Mouse (Mus musculus) hindbrain, embryonic 14.5 days (tissue): Measurements from ENCODE around the gene Zfp523. TPM values are rescaled to one million over a fixed set of nuclear protein-coding genes. Genes with fewer than 3 reads are reported as not detected.
A peak's percentile ranks its signal among the peaks of the same experiment; 100 is the strongest.

Experiments
- ATAC-seq: fragments of 200-750 bp; cut with Nextera tagmentation; 2 replicates; pipeline ENCODE4 v1.8.0; 2017; ENCODE audit warnings: moderate number of reproducible peaks, mild to moderate bottlenecking, moderate TSS enrichment, moderate library complexity; ENCODE audit not compliant: low FRiP score
- DNase-seq: peaks from one replicate; pipeline ENCODE4 v3.0.0-alpha.2; 2015; ENCODE audit warnings: low spot score
- H3K27ac ChIP-seq: fragments of 300-500 bp; sonication (generic); 2 replicates; pipeline ENCODE4 v1.5.1; 2014; ENCODE audit warnings: mild to moderate bottlenecking, moderate library complexity
- H3K27me3 ChIP-seq: fragments of 300-500 bp; sonication (generic); 2 replicates; pipeline ENCODE4 v1.6.1; 2014; ENCODE audit warnings: mild to moderate bottlenecking, low read length, mixed read lengths; ENCODE audit not compliant: control insufficient read depth, insufficient read depth
- H3K36me3 ChIP-seq: fragments of 300-500 bp; sonication (generic); replicated peaks from 2 replicates; pipeline ENCODE4 v1.6.1; 2014; ENCODE audit not compliant: control insufficient read depth, insufficient read depth
- H3K4me1 ChIP-seq: fragments of 300-500 bp; sonication (generic); replicated peaks from 2 replicates; pipeline ENCODE4 v1.6.1; 2014; ENCODE audit warnings: antibody characterized with exemption, low read length, mixed read lengths; ENCODE audit not compliant: control insufficient read depth, insufficient read depth
- H3K4me2 ChIP-seq: fragments of 300-500 bp; sonication (generic); replicated peaks from 2 replicates; pipeline ENCODE4 v1.6.1; 2014; ENCODE audit warnings: mild to moderate bottlenecking, moderate library complexity
- H3K4me3 ChIP-seq: fragments of 300-500 bp; sonication (generic); replicated peaks from 2 replicates; pipeline ENCODE4 v1.5.1; 2014; ENCODE audit warnings: mild to moderate bottlenecking, low read length
- H3K9ac ChIP-seq: fragments of 300-500 bp; sonication (generic); 2 replicates; pipeline ENCODE4 v1.6.1; 2014
- H3K9me3 ChIP-seq: fragments of 300-500 bp; sonication (generic); 2 replicates; pipeline ENCODE4 v1.6.1; 2016; ENCODE audit warnings: low read length; ENCODE audit not compliant: control insufficient read depth
- WGBS: fragments of 180-500 bp; shearing (Covaris S2); extraction: QIAGEN DNeasy Blood & Tissue Kit; methylation state at CpG from one replicate; pipeline ENCODE4 v1.1.7; 2014; 5-methylcytosine and 5-hydroxymethylcytosine counted together
- polyA plus RNA-seq: library from polyadenylated mRNA; unstranded; fragments of >200 nt; fragmentation: Nextera tagmentation; extraction: Ambion mirVana; gene quantifications from 2 replicates; pipeline ENCODE4 v1.2.1, GENCODE M21; 2014

The Zfp523 gene
- polyA plus RNA-seq, 1 experiment from 2014 or later, result 40.9 TPM

DNA sequence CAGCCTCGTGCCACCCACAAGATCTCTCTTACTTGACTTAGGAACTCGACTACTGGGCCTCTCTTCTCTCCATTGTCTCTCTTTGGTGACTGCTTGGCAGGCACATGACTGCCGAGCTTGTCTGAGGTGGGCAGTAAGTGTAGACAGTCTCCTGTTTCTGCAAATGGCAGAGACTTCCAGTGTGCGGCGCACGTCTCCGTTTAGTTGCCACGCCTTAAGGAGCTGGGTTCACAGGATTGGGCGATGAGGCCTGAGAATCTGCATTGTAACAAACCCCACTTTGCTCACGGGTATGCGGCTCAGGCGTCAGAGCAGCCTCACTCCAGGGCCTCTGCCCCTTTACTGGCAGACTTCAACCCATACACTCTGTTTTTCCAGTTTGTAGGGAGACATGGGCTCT lies 26.5 kb upstream of the Zfp523 start:
- ATAC-seq, result no peak

DNA sequence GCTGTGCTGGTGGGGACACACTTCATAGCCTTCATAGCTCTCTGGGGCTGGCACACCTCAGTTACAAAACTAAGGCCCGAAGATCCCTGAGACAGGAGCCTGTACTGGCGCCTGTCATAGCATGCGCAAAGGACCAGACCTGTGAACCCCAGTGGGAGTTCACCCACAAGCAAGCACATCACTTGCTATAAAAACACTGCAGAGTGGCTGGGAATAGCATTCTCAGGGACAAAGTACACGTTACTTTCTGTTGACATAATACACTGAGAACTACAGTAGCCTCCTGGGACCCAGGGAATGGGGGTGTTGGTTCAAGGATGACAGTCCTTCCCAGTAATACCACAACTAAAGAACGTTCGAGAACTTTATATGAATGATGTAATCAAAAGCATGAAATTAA lies 23.8 kb upstream of the Zfp523 start:
- no peak for DNase-seq
- H3K27ac ChIP-seq, result no peak overlapping the region
- ATAC-seq, result no peak
- 87% methylated on average over 6 of the region's 6 CpGs for WGBS
- H3K9me3 ChIP-seq, result no peaks in the 10 kb centered on the region
- H3K4me1 ChIP-seq, result no peaks in the 10 kb centered on the region; the same call in 1 of the 2 replicates
- H3K9ac ChIP-seq, result no peak overlapping the region
- peaks cover 28% of the 10 kb centered on the region for H3K36me3 ChIP-seq
- no peak overlapping the region for H3K4me2 ChIP-seq
- no peaks in the 10 kb centered on the region for H3K27me3 ChIP-seq
- H3K4me3 ChIP-seq, result no peak overlapping the region

More for the DNA sequence above, 26.5 kb upstream of the Zfp523 start:
- Histone ChIP-seq H3K36me3 (peaks cover 12% of the 10 kb centered on the region), H3K4me1 (peaks cover 11% of the 10 kb centered on the region), H3K27me3 (no peaks in the 10 kb centered on the region), H3K9ac (no peak overlapping the region), H3K4me3 (no peak overlapping the region), H3K27ac (no peak overlapping the region), H3K4me2 (no peak overlapping the region), H3K9me3 (no peaks in the 10 kb centered on the region)
- no peak for DNase-seq
- WGBS, result 64% methylated on average over 12 of the region's 12 CpGs

GRCm38 (mm10) chr17:28154970-28155369 lies 22.0 kb upstream of the Zfp523 start:
- DNase-seq (no peak), ATAC-seq (no peak)
- Histone ChIP-seq H3K9ac (no peak overlapping the region), H3K4me2 (no peak overlapping the region), H3K4me1 (no peaks in the 10 kb centered on the region; the same call in 1 of the 2 replicates), H3K36me3 (peaks cover 28% of the 10 kb centered on the region), H3K4me3 (no peak overlapping the region), H3K9me3 (no peaks in the 10 kb centered on the region), H3K27ac (no peak overlapping the region), H3K27me3 (no peaks in the 10 kb centered on the region)
- WGBS, result 88% methylated on average over 8 of the region's 8 CpGs

- Histone ChIP-seq H3K4me2 (no peak overlapping the region), H3K27ac (no peak overlapping the region), H3K36me3 (peaks cover 45% of the 10 kb centered on the region), H3K4me1 (no peaks in the 10 kb centered on the region; the same call in 1 of the 2 replicates), H3K4me3 (no peak overlapping the region), H3K9ac (no peak overlapping the region), H3K27me3 (no peaks in the 10 kb centered on the region), H3K9me3 (no peaks in the 10 kb centered on the region)
- ATAC-seq, result no peak
- WGBS, result 32% methylated on average over 10 of the region's 10 CpGs
- no peak for DNase-seq
Measured at GRCm38 (mm10) chr17:28160361-28160760, 16.6 kb upstream of the Zfp523 start.

DNA sequence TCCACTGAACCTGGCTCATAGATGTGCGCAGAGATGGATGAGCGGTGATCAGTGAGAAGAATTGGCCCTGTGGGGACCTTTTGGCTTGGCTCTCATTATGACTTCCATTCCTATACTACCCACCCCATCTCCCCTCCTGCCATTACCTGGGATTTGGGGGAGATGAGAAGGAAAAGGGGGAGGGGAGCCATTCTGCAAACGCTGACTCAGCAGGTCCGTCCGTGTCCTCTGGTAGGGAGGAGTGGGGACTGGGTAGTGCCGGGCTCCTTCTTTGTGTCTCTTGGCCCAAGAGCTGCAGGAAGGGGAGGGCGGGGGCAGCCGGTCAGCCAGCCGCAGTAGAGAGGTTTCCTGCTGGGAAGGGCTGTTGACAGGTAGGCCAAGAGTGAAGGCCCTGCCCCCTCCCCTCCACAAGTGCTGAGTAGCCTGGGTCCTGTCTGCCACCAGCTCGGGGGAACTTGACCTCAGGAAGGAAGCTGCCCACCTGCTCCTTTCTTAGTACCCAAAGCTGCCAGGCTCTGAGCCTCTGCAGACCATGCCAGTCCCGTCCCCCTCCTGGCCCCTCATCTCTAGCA lies 15.5 kb upstream of the Zfp523 start:
- H3K36me3 ChIP-seq, result peaks cover 46% of the 10 kb centered on the region

GRCm38 (mm10) chr17:28163666-28164065 lies 13.3 kb upstream of the Zfp523 start:
- no peak overlapping the region for H3K4me3 ChIP-seq
- DNase-seq, result peak; percentile 77
- H3K9ac ChIP-seq, result no peak overlapping the region
- no peak overlapping the region for H3K27ac ChIP-seq
- no peak overlapping the region for H3K4me2 ChIP-seq
- 0 out of 2 replicates have a peak, but pooled peaks have one; percentile 44 for ATAC-seq
- H3K4me1 ChIP-seq, result no peaks in the 10 kb centered on the region
- peaks cover 51% of the 10 kb centered on the region for H3K36me3 ChIP-seq
- H3K9me3 ChIP-seq, result no peaks in the 10 kb centered on the region
- WGBS, result 7% methylated on average over 6 of the region's 6 CpGs
- H3K27me3 ChIP-seq, result no peaks in the 10 kb centered on the region

More for the DNA sequence above, 15.5 kb upstream of the Zfp523 start:
- H3K27me3 ChIP-seq, result no peaks in the 10 kb centered on the region
- no peak for ATAC-seq
- H3K9me3 ChIP-seq, result no peaks in the 10 kb centered on the region
- no peak overlapping the region for H3K27ac ChIP-seq
- H3K4me3 ChIP-seq, result no peak overlapping the region
- no peak for DNase-seq
- no peaks in the 10 kb centered on the region; the same call in 1 of the 2 replicates for H3K4me1 ChIP-seq
- H3K4me2 ChIP-seq, result no peak overlapping the region
- WGBS, result 28% methylated on average over 11 of the region's 11 CpGs
- no peak overlapping the region for H3K9ac ChIP-seq

DNA sequence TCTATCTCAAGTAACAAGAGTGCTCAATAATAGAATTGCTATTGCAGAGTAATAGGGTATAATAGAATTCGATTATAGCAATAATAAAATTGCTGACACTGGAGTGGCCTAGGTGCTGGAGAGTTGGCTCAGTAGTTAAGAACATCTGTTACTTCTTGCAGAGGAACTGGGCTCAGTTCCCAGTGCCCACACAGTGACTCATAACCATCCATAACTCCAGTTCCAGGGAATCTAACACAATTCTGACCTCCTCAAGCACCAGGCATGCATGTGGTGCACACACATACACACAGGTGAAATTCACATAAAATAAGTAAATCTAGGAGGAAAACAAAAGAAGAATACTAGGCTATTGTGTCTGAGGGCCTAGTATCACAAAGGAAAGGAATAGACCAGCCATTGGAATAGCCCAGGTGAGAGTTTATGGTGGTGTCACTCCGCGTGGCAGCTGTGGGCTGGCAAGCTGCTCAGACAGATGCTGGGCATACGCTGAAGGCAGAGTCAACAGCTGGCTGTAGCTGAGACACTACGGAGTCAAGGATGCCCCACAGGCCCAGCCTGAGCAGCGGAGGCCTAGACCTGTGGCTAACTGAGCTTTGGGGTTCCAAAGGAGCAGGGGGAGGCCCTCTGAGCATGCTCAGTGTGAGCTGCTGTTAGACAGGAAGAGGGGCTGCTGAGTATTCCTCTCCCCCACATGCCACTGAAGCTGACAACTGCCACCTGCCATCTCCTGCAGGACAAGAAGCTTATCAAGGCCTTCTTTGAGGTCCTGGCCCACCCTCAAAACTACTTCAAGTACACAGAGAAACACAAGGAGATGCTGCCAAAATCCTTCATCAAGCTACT lies 6.2 kb upstream of the Zfp523 start:
- Histone ChIP-seq H3K27me3 (no peaks in the 10 kb centered on the region), H3K4me2 (no peak overlapping the region), H3K4me1 (peaks cover 5% of the 10 kb centered on the region; the same call in 1 of the 2 replicates), H3K27ac (no peak overlapping the region), H3K9me3 (no peaks in the 10 kb centered on the region), H3K9ac (no peak overlapping the region), H3K36me3 (peaks cover 33% of the 10 kb centered on the region), H3K4me3 (no peak overlapping the region)
- ATAC-seq (no peak), DNase-seq (no peak)
- WGBS, result 92% methylated on average over 6 of the region's 6 CpGs

DNA sequence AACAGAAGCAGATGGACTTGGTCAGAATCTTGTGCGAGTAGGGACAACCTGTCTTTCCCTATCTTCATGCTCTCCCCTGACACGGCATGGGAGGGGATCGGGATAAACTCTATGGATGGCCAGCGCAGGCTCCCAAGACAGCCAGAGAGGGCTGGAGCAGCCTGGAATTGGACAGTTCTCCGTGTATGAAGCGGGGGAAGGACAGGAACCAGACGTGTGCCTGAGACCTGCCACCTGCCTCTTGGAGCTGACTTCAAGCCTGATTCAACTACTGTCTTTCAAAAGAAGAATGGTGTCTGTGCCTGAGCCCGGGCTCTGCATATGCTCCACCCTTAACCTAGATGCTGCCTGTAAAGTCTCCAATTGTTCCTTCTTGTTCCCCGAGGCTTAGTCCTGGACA lies 4.2 kb upstream of the Zfp523 start:
- Histone ChIP-seq H3K4me3 (no peak overlapping the region), H3K36me3 (peaks cover 25% of the 10 kb centered on the region), H3K4me2 (no peak overlapping the region), H3K9me3 (no peaks in the 10 kb centered on the region), H3K27ac (no peak overlapping the region), H3K27me3 (no peaks in the 10 kb centered on the region), H3K4me1 (peaks cover 16% of the 10 kb centered on the region), H3K9ac (no peak overlapping the region)
- WGBS, result 77% methylated on average over 9 of the region's 9 CpGs
- DNase-seq, result no peak
- no peak for ATAC-seq

GRCm38 (mm10) chr17:28177540-28178046 lies 664 bp downstream of the Zfp523 start:
- peaks cover 3% of the 10 kb centered on the region for H3K36me3 ChIP-seq
- peaks cover 28% of the 10 kb centered on the region for H3K4me1 ChIP-seq
- peak overlapping the region; percentile 94 for H3K4me3 ChIP-seq
- peak overlapping the region; percentile 96 for H3K9ac ChIP-seq
- DNase-seq, result no peak
- peak overlapping the region; percentile 96 for H3K27ac ChIP-seq
- peak overlapping the region; percentile 89 for H3K4me2 ChIP-seq
- H3K9me3 ChIP-seq, result no peaks in the 10 kb centered on the region
- H3K27me3 ChIP-seq, result no peaks in the 10 kb centered on the region
- peak; percentile 69 for ATAC-seq
- 4% methylated on average over 22 of the region's 22 CpGs for WGBS
